Mouse (Mus musculus) small intestine, adult 2 months (tissue): Measurements from ENCODE around the gene Foxn3. TPM values are rescaled to one million over a fixed set of nuclear protein-coding genes. Genes with fewer than 3 reads are reported as not detected.

Experiments used
- H3K27ac ChIP-seq: fragments of 200-500 bp; 2 replicates; pipeline ENCODE4 v1.5.1; 2012; ENCODE audit warnings: low read depth, low read length, control low read depth, inconsistent platforms; ENCODE audit not compliant: insufficient read depth
- H3K27me3 ChIP-seq: fragments of 200-500 bp; 2 replicates; pipeline ENCODE4 v1.6.1; 2012; ENCODE audit warnings: mild to moderate bottlenecking, moderate library complexity, low read length, inconsistent platforms; ENCODE audit not compliant: control insufficient read depth, insufficient read depth
- H3K36me3 ChIP-seq: fragments of 200-500 bp; 2 replicates; pipeline ENCODE4 v1.6.1; 2012; ENCODE audit warnings: mild to moderate bottlenecking, low read length, control low read depth, inconsistent platforms; ENCODE audit not compliant: control insufficient read depth, insufficient read depth
- H3K4me1 ChIP-seq: fragments of 200-500 bp; 2 replicates; pipeline ENCODE4 v1.6.1; 2012; ENCODE audit warnings: low read length, inconsistent platforms, mixed read lengths; ENCODE audit not compliant: control insufficient read depth, insufficient read depth, insufficient read length
- H3K4me3 ChIP-seq: fragments of 200-500 bp; 2 replicates; pipeline ENCODE4 v1.5.1; 2012; ENCODE audit warnings: low read depth, mild to moderate bottlenecking, control low read depth, inconsistent platforms, low read length, moderate library complexity
- CTCF ChIP-seq: fragments of 200-500 bp; IDR thresholded peaks from 2 replicates; pipeline ENCODE4 v1.5.1; 2012; ENCODE audit warnings: low read depth, mild to moderate bottlenecking, control low read depth, inconsistent platforms, low read length, moderate library complexity, mixed read lengths; ENCODE audit not compliant: insufficient replicate concordance, insufficient read length; ENCODE audit errors: extremely low read depth
- POLR2A ChIP-seq: fragments of 200-500 bp; IDR thresholded peaks from 2 replicates; pipeline ENCODE4 v1.6.1; 2012; ENCODE audit warnings: low read depth, mild to moderate bottlenecking, control low read depth, inconsistent platforms, low read length, moderate library complexity
- WGBS: fragments of 180-500 bp; shearing (Covaris S2); methylation state at CpG from one replicate; pipeline ENCODE4 v1.1.7; 2018; 5-methylcytosine and 5-hydroxymethylcytosine counted together
- polyA plus RNA-seq: library from polyadenylated mRNA; depleted of rRNA; stranded (reverse); fragments of >200 nt; gene quantifications from 2 replicates; pipeline ENCODE4 v1.2.3, GENCODE M21; 2012

Foxn3 gene
- polyA plus RNA-seq, 1 experiment, result 17.5 TPM

- no peaks in the 10 kb centered on the region for H3K36me3 ChIP-seq
- H3K4me3 ChIP-seq, result no peak overlapping the region
- no peaks in the 10 kb centered on the region for H3K27me3 ChIP-seq
- TF ChIP-seq CTCF (no peak), POLR2A (no peak)
- no peak overlapping the region for H3K27ac ChIP-seq
- 0 out of 2 replicates have a peak, but pooled peaks cover 1% of the 10 kb centered on the region for H3K4me1 ChIP-seq
- WGBS, result 94% methylated on average over 10 of the region's 10 CpGs
These were observed 13.6 kb downstream of the Foxn3 start for GRCm38 (mm10) chr12:99549811-99550210.

- H3K27ac ChIP-seq, result no peak overlapping the region
- H3K36me3 ChIP-seq, result no peaks in the 10 kb centered on the region
- H3K4me1 ChIP-seq, result peaks cover 1% of the 10 kb centered on the region; the same call in 1 of the 2 replicates
- no peak overlapping the region for H3K4me3 ChIP-seq
- H3K27me3 ChIP-seq, result no peaks in the 10 kb centered on the region
- no peak for TF ChIP-seq CTCF
- WGBS, result 72% methylated on average over 7 of the region's 7 CpGs
These were observed 15.0 kb downstream of the Foxn3 start for GRCm38 (mm10) chr12:99548419-99548818.

- H3K4me3 ChIP-seq, result no peak overlapping the region
- H3K36me3 ChIP-seq, result no peaks in the 10 kb centered on the region
- peaks cover 1% of the 10 kb centered on the region; the same call in 1 of the 2 replicates for H3K4me1 ChIP-seq
- H3K27ac ChIP-seq, result no peak overlapping the region
- TF ChIP-seq POLR2A (no peak), CTCF (no peak)
- 87% methylated on average over 6 of the region's 6 CpGs for WGBS
- H3K27me3 ChIP-seq, result no peaks in the 10 kb centered on the region
These were observed 16.1 kb downstream of the Foxn3 start for GRCm38 (mm10) chr12:99547295-99547694.

GRCm38 (mm10) chr12:99545270-99545770 is 18.1 kb downstream of the Foxn3 start:
- Histone ChIP-seq H3K4me1 (no peaks in the 10 kb centered on the region; the same call in 1 of the 2 replicates), H3K4me3 (no peak overlapping the region), H3K36me3 (no peaks in the 10 kb centered on the region), H3K27me3 (no peaks in the 10 kb centered on the region), H3K27ac (no peak overlapping the region)
- 68% methylated on average over 6 of the region's 6 CpGs for WGBS
- no peak for TF ChIP-seq POLR2A
- no peak for TF ChIP-seq CTCF

GRCm38 (mm10) chr12:99544262-99545128 is 18.9 kb downstream of the Foxn3 start:
- Histone ChIP-seq H3K4me1 (no peaks in the 10 kb centered on the region; the same call in 1 of the 2 replicates), H3K36me3 (no peaks in the 10 kb centered on the region), H3K27me3 (no peaks in the 10 kb centered on the region), H3K4me3 (no peak overlapping the region), H3K27ac (0 out of 2 replicates have a peak overlapping the region, but pooled peaks have one; percentile 6)
- TF ChIP-seq POLR2A (no peak), CTCF (no peak)
- WGBS, result 77% methylated on average over 15 of the region's 15 CpGs

- no peaks in the 10 kb centered on the region; the same call in 1 of the 2 replicates for H3K4me1 ChIP-seq
- H3K27me3 ChIP-seq, result no peaks in the 10 kb centered on the region
- H3K27ac ChIP-seq, result no peak overlapping the region
- 67% methylated on average over 7 of the region's 7 CpGs for WGBS
- H3K36me3 ChIP-seq, result no peaks in the 10 kb centered on the region
- TF ChIP-seq CTCF, result no peak
- TF ChIP-seq POLR2A, result no peak
- no peak overlapping the region for H3K4me3 ChIP-seq
These were observed 19.8 kb downstream of the Foxn3 start for GRCm38 (mm10) chr12:99543421-99544195.
